In the genomic region with DNA sequence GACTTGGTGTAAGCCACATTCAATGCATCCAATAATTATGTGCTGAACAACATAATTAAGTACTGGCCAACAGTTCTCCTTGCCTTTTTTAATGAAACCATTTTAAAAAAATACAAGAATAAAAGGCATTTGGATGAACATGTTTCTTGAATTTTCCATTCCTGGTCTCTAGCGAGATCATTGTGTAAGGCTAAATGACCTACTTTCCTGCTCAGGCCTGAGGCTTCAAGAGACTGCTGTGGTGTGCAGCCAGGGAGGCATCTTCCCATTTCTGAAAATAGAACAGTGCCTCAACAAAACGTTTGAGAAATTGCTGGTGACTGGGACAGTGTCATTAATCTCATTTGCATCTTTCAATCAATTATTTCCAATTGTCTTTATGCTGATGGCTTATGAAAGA, we compare ENCODE assay signal across 22 mouse cellular contexts.
"Had no signal": no experiment of that assay in that cellular context is flagged by ENCODE, and none has a peak within 500 bp of the region (broad histone marks: within the 10 kb centered on the region; RNA-seq: fewer than 3 reads in every experiment).

No protein-coding gene starts in this region.

- H3K27ac ChIP-seq: kidney, embryonic 15.5 days; limb, embryonic 10.5 days; limb, embryonic 13.5 days; liver, embryonic 12.5 days; liver, embryonic 15.5 days; lung, embryonic 15.5 days; midbrain, embryonic 10.5 days; midbrain, embryonic 13.5 days had no signal

- H3K9ac ChIP-seq: kidney, embryonic 15.5 days; limb, embryonic 13.5 days; liver, embryonic 12.5 days; liver, embryonic 15.5 days; lung, embryonic 15.5 days; midbrain, embryonic 13.5 days had no signal

- H3K36me3 ChIP-seq: kidney, embryonic 15.5 days; limb, embryonic 10.5 days; limb, embryonic 13.5 days; liver, embryonic 12.5 days; liver, embryonic 15.5 days; lung, embryonic 15.5 days; midbrain, embryonic 10.5 days; midbrain, embryonic 13.5 days had no signal

- H3K4me1 ChIP-seq: liver, embryonic 15.5 days; megakaryocyte, embryonic 14.5 days had no signal

- H3K4me3 ChIP-seq: kidney, embryonic 15.5 days; limb, embryonic 10.5 days; limb, embryonic 13.5 days; liver, embryonic 12.5 days; liver, embryonic 15.5 days; lung, embryonic 15.5 days; megakaryocyte, embryonic 14.5 days; midbrain, embryonic 10.5 days; midbrain, embryonic 13.5 days; myocyte had no signal

- H3K9me3 ChIP-seq: kidney, embryonic 15.5 days; limb, embryonic 10.5 days; limb, embryonic 13.5 days; liver, embryonic 12.5 days; liver, embryonic 15.5 days; lung, embryonic 15.5 days; megakaryocyte, embryonic 14.5 days; midbrain, embryonic 10.5 days; midbrain, embryonic 13.5 days had no signal

- DNase-seq: kidney, adult 8-10 months; kidney, postnatal 10 days; kidney, postnatal 36 days; liver; lung, adult 18-20 months; lung, postnatal 10 days; lung, postnatal 36 days; right cerebral cortex, postnatal 14 days; thymus, adult 2 months; thymus, postnatal 14 days; thymus, postnatal 4 days had no signal

- H3K4me2 ChIP-seq: kidney, embryonic 15.5 days; limb, embryonic 13.5 days; liver, embryonic 12.5 days; liver, embryonic 15.5 days; lung, embryonic 15.5 days; midbrain, embryonic 13.5 days had no signal

- H3K27me3 ChIP-seq: limb, embryonic 13.5 days; midbrain, embryonic 13.5 days had no signal

- ATAC-seq: liver, embryonic 12.5 days; midbrain, embryonic 13.5 days; midbrain, embryonic 16.5 days had no signal
